Mouse (Mus musculus) midbrain, embryonic 12.5 days (tissue): Measurements from ENCODE around the gene Lamc2. TPM values are rescaled to one million over a fixed set of nuclear protein-coding genes. Genes with fewer than 3 reads are reported as not detected.

Source experiments
- ATAC-seq: fragments of 200-750 bp; cut with Nextera tagmentation; 2 replicates; pipeline ENCODE4 v1.8.0; 2017; ENCODE audit warnings: low read depth, moderate TSS enrichment, moderate library complexity; ENCODE audit not compliant: low FRiP score
- H3K27ac ChIP-seq: fragments of 300-500 bp; sonication (generic); replicated peaks from 2 replicates; pipeline ENCODE4 v1.5.1; 2016; ENCODE audit warnings: mild to moderate bottlenecking
- H3K27me3 ChIP-seq: fragments of 300-500 bp; sonication (generic); 2 replicates; pipeline ENCODE4 v1.6.1; 2016; ENCODE audit warnings: mild to moderate bottlenecking
- H3K36me3 ChIP-seq: fragments of 300-500 bp; sonication (generic); 2 replicates; pipeline ENCODE4 v1.6.1; 2016
- H3K4me1 ChIP-seq: fragments of 300-500 bp; sonication (generic); 2 replicates; pipeline ENCODE4 v1.6.1; 2016
- H3K4me2 ChIP-seq: fragments of 300-500 bp; sonication (generic); replicated peaks from 2 replicates; pipeline ENCODE4 v1.6.1; 2016; ENCODE audit warnings: mild to moderate bottlenecking, moderate library complexity
- H3K4me3 ChIP-seq: fragments of 300-500 bp; sonication (generic); 2 replicates; pipeline ENCODE4 v1.5.1; 2016; ENCODE audit warnings: mild to moderate bottlenecking
- H3K9ac ChIP-seq: fragments of 300-500 bp; sonication (generic); replicated peaks from 2 replicates; pipeline ENCODE4 v1.6.1; 2016; ENCODE audit warnings: mild to moderate bottlenecking, moderate library complexity
- H3K9me3 ChIP-seq: fragments of 300-500 bp; sonication (generic); 2 replicates; pipeline ENCODE4 v1.6.1; 2016; ENCODE audit warnings: mild to moderate bottlenecking
- WGBS: fragments of 180-500 bp; shearing (Covaris S2); methylation state at CpG from one replicate; pipeline ENCODE4 v1.1.7; 2016; 5-methylcytosine and 5-hydroxymethylcytosine counted together
- polyA plus RNA-seq: library from polyadenylated mRNA; unstranded; fragments of >200 nt; fragmentation: Nextera tagmentation; extraction: Ambion mirVana; gene quantifications from 2 replicates; pipeline ENCODE4 v1.2.1, GENCODE M21; 2016

Gene Lamc2
- polyA plus RNA-seq, 1 experiment from 2014 or later = 0.88 TPM

DNA sequence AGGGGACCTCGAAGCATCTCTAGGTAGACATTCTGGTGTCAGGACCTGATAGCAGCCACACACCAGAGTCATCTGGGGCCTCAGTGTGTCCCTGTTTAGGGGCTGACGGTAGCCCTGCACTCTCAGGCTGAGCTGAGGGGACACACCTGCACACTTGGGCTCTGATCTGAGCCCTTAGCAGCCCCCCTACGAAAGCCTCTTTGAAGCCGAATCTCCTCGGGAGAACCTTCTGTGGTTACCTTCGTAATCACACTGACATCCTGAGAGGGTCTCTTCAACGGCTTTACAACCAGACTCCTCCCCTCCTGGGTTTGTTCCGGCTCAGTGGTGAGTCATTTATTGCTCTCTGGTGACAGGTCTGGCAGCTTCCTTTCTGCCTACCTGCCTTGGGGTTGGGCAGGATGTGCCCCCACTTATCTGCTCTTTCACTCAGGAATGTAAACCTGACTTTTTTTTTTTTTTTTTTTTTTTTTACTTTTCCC, 45.5 kb downstream of the Lamc2 start:
- Histone ChIP-seq H3K27ac (no peak overlapping the region), H3K9ac (no peak overlapping the region), H3K4me1 (no peaks in the 10 kb centered on the region; the same call in 1 of the 2 replicates), H3K36me3 (no peaks in the 10 kb centered on the region), H3K4me3 (no peak overlapping the region), H3K9me3 (no peaks in the 10 kb centered on the region), H3K4me2 (no peak overlapping the region), H3K27me3 (no peaks in the 10 kb centered on the region)
- WGBS = 33% methylated on average over 8 of the region's 8 CpGs
- ATAC-seq = no peak

DNA sequence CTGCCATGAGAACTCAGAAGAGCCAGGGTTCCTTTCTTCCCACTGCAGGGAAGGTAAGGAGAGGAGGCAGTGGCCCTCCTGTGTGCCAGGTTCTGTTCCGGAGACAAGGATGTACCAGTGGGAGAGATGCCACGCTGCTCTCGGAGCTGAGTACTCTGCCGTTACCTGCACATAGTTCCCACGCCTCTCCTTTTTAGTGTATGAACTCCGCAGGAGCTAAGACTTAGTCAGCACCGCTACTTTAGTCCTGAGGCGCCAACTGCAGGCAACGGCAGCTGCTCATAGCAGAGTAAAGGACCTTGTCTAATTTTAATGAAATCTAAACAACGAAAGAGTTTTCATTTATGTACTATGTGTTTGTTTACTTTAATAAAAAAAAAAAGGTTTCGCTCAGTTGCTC, 46.0 kb downstream of the Lamc2 start:
- Histone ChIP-seq H3K4me3 (no peak overlapping the region), H3K36me3 (no peaks in the 10 kb centered on the region), H3K9ac (no peak overlapping the region), H3K27me3 (no peaks in the 10 kb centered on the region), H3K27ac (no peak overlapping the region), H3K4me1 (no peaks in the 10 kb centered on the region), H3K9me3 (no peaks in the 10 kb centered on the region), H3K4me2 (no peak overlapping the region)
- ATAC-seq = no peak
- 82% methylated on average over 11 of the region's 11 CpGs for WGBS

DNA sequence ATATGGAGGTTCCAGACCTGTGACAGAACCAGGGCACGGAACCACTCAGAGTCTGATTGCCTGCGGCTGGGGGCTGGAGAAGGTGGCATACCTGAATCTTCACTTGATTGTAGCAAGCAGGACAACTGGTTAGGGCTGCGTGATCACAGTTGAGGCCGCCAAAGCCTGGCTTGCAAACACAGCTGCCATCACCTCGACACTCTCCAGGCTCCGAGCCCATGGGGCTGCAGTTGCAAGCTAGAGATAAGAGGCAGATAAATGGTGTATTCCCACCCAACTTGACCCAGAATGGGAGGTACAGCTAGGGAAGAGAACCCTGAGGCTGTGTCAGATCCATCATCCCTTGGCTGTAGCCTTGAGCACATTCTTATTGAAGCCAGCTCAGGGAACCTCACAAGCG, 46.6 kb downstream of the Lamc2 start:
- Histone ChIP-seq H3K4me2 (no peak overlapping the region), H3K4me3 (no peak overlapping the region), H3K4me1 (peaks cover 2% of the 10 kb centered on the region; the same call in 1 of the 2 replicates), H3K9me3 (no peaks in the 10 kb centered on the region), H3K27ac (no peak overlapping the region), H3K9ac (no peak overlapping the region), H3K36me3 (no peaks in the 10 kb centered on the region), H3K27me3 (no peaks in the 10 kb centered on the region)
- WGBS = 90% methylated on average over 7 of the region's 7 CpGs
- no peak for ATAC-seq

DNA sequence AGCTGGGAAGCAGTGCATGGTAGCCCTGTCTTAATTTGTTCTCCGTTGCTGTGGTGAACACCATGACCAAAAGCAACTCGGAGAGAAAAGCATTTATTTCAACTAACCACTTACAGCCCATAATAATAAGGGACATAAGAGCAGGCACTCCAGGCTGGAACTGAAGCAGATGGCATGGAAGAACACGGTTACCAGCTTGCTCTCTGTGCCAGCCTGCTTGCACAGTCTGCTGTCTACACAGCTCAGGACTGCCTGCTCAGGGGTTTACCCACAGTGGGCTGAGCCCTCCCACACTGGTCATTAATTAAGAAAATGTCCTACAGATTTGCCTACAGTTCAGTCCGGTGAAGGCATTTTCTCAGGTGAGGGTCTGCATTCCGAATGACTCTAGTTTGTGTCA, 47.8 kb downstream of the Lamc2 start:
- no peak for ATAC-seq
- Histone ChIP-seq H3K4me3 (no peak overlapping the region), H3K27ac (no peak overlapping the region), H3K4me2 (no peak overlapping the region), H3K4me1 (peaks cover 11% of the 10 kb centered on the region), H3K9ac (no peak overlapping the region), H3K27me3 (peaks cover 5% of the 10 kb centered on the region; the same call in 1 of the 2 replicates), H3K9me3 (no peaks in the 10 kb centered on the region), H3K36me3 (no peaks in the 10 kb centered on the region)
- WGBS = 74% methylated on average over 5 of the region's 5 CpGs

DNA sequence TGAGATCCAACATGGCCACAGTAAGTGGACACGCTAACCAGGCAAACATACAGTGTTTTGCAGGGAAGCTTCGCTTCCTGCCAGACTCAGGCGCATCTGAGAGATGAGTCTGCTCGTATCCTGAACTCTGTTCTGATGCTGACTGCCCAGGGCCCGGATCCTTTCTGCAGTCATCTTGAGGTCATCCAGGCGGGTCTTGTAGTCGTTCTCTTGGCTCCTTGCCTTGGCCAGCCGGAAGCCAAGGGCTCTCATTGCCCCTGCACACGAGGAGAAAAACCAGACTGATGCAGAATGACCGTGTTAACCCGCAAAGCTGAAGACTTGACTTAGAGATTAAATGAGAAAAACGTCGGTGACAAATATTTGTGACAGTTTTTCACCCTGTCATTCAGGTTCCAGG, 49.6 kb downstream of the Lamc2 start:
- Histone ChIP-seq H3K27ac (no peak overlapping the region), H3K4me3 (no peak overlapping the region), H3K36me3 (no peaks in the 10 kb centered on the region), H3K9me3 (no peaks in the 10 kb centered on the region), H3K4me1 (peaks cover 11% of the 10 kb centered on the region), H3K27me3 (peaks cover 5% of the 10 kb centered on the region; the same call in 1 of the 2 replicates), H3K4me2 (no peak overlapping the region), H3K9ac (no peak overlapping the region)
- 89% methylated on average over 13 of the region's 13 CpGs for WGBS
- ATAC-seq = no peak

DNA sequence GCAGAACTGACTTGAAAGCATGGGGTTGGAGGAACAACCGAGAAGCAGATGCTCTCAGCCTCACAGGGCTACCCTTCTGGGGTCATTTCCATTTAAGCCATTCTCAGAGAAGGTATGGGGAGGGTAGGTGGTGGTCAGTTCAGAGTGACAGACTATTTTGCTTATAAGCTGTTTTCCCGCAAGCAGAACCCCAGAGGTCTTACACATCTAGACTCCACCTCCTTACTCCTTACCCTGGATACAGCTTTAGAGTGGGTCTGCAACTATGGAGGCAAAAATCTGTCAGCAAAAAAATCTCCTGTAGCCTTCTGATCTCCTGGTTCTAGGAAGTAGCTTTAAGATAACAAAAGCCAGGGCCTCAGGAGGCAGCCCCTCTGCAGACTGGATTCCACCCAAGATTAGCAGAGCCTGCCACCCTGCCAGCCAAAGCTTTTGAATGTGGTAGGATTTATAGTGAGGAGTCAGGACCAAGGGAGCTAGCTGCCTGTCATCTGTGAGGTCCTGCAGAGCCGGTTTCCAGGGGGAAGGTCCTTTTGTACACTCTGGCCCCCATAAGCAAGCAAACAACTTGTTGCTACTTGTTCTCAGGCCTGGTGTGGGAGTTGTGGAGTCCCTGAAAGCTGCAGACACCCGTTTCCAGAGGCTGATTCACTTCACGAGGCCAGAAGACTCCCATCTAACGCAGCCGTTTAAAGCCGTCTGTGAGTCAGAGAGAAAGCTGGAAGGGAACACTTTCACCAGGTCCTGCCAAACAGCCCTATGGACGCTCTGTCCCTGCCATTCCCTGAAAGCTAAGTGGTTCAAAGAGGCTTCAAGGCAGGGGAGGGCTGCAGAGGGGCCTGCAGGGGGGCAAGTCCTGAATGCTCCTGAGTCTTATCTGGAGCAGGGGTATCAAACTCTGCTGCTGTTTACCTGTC, 52.1 kb downstream of the Lamc2 start:
- Histone ChIP-seq H3K27ac (peak overlapping the region; percentile 49; the same call in 1 of the 2 replicates), H3K4me2 (no peak overlapping the region), H3K4me1 (peaks cover 11% of the 10 kb centered on the region), H3K36me3 (no peaks in the 10 kb centered on the region), H3K9ac (no peak overlapping the region), H3K4me3 (no peak overlapping the region), H3K27me3 (peaks cover 9% of the 10 kb centered on the region; the same call in 1 of the 2 replicates), H3K9me3 (no peaks in the 10 kb centered on the region)
- ATAC-seq = no peak
- 15% methylated on average over 9 of the region's 9 CpGs for WGBS

DNA sequence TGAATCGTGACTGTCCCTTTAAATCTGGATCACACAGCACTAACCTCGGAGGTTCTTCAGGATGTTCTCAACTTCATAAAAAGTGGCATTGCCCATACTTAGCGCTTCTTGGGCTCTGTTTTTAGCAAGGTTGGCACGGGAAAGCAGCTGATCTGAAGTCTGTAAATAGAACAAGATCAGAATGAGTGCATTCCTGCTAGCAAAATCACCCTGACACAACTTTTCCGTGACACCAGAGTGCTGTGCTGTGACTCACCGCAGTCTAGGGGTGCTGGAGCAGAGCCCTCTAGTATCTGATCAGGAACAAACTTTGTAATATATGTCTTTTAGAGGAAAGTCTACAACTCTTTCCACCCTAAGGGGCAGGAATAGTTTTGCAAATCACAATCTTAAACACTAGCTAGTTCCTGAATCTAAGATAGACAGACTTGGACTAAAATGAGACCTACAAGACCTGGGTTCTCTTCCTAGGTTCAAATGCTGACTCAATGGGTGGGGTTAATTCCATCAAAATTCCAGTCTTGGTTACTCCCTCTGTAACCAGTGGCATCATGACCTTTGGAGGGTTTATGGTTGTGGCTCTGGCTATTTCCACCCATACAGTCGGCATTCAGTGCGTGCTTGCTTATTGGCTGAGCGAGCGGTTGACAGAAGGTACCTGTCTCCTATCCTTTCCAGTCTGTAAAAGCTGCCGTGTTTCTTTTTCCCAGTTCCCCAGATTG, 56.1 kb downstream of the Lamc2 start:
- ATAC-seq = no peak
- Histone ChIP-seq H3K27me3 (peaks cover 9% of the 10 kb centered on the region; the same call in 1 of the 2 replicates), H3K4me1 (peaks cover 11% of the 10 kb centered on the region), H3K36me3 (no peaks in the 10 kb centered on the region), H3K4me3 (no peak overlapping the region), H3K27ac (no peak overlapping the region), H3K4me2 (no peak overlapping the region), H3K9ac (no peak overlapping the region), H3K9me3 (no peaks in the 10 kb centered on the region)
- WGBS = 90% methylated on average over 11 of the region's 11 CpGs

DNA sequence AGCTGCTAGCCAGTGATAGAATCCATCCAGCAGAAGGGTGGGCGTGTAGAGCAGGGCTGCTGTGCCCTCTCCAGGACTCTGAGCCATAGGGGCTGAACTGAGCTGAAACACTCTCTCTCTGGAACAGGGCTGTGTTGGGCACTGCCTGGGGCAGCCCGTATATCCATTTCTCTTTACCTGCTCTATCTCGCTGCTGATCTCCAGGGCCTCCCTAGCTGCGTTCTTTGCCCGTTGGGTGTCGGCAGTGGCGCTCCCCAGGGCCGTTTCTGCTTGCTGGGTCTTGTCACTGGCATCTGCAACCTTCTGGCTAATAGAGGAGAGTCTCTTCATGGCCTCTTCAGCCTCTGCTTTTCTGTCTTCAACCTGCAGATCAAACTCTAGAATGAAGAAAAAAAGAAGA, 57.5 kb downstream of the Lamc2 start:
- 0 out of 2 replicates have a peak, but pooled peaks cover under 1% of the 10 kb centered on the region for H3K4me1 ChIP-seq
- H3K36me3 ChIP-seq = no peaks in the 10 kb centered on the region
- no peak overlapping the region for H3K4me3 ChIP-seq
- no peaks in the 10 kb centered on the region for H3K9me3 ChIP-seq
- no peak for ATAC-seq
- H3K27me3 ChIP-seq = 0 out of 2 replicates have a peak, but pooled peaks cover 4% of the 10 kb centered on the region
- no peak overlapping the region for H3K27ac ChIP-seq
- H3K4me2 ChIP-seq = no peak overlapping the region
- H3K9ac ChIP-seq = no peak overlapping the region
- WGBS = 75% methylated on average over 8 of the region's 8 CpGs

DNA sequence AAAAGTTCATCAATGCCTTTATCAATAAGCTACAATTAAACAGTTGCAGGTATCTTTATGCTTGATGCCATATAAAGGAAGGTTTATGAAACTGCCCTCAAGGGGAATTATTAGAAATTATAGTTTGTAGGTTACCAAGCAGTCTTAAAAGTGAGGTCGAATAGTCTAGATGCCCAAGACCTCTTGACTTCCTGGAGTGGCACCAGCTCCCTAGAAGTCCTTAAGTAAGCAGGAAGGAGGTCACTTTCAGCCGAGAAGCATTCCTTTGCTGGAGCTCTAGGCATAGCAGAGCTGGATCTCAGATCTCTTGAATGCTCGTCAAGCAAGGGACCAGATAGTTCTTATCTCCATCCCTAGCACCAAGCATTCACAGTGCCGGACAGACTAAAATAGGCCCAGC, 58.6 kb downstream of the Lamc2 start:
- no peak overlapping the region for H3K9ac ChIP-seq
- ATAC-seq = no peak

DNA sequence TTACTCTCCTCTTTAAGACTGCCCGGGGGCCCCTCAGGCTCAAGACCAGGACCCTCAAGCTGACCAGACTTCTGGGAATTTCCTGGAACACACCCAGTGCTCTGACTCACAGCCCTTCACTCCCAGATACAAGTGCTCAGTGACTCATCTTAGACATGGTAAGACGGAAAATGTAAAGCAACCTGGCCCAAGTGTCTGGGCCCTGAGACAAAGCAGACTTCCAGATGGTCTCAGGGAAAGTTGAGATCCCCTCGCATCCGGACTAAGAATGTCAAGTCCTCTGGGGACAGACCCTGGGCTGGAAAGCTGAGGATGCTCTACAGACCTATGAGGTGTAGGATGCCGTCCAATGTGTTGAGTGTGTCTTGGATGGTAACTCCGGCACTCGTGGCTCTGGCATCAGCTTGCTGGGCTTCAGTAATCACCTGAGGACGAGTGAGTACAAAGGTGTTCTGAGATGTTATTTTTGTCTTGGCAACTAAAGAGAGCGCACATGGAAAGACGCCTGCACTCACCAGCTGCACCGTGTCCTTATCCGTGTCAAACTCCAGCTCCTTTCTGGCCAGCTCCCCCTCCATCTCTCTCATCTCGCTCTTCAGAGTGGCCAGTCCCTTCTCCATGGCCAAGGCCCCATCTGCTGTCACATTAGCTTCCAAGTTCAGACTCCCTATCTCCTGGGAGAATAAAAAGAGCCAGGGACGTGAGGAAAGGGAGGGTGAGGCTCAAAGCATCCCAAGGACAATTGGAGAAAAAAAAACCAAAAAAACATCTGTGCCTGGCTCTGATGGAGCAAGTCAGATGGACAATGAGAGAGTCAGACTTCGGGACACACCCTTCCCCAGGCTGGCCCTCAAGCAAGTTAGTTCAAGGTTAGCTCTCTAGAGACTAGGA, 59.5 kb downstream of the Lamc2 start:
- Histone ChIP-seq H3K4me3 (no peak overlapping the region), H3K4me1 (no peaks in the 10 kb centered on the region), H3K27ac (no peak overlapping the region), H3K36me3 (no peaks in the 10 kb centered on the region), H3K9ac (no peak overlapping the region), H3K9me3 (no peaks in the 10 kb centered on the region), H3K27me3 (0 out of 2 replicates have a peak, but pooled peaks cover 4% of the 10 kb centered on the region), H3K4me2 (no peak overlapping the region)
- 89% methylated on average over 15 of the region's 15 CpGs for WGBS
- ATAC-seq = no peak

More for the DNA sequence above, 58.6 kb downstream of the Lamc2 start:
- H3K4me3 ChIP-seq = no peak overlapping the region
- H3K27ac ChIP-seq = no peak overlapping the region
- 84% methylated on average over 4 of the region's 4 CpGs for WGBS
- no peak overlapping the region for H3K4me2 ChIP-seq
- H3K27me3 ChIP-seq = 0 out of 2 replicates have a peak, but pooled peaks cover 4% of the 10 kb centered on the region
- no peaks in the 10 kb centered on the region for H3K36me3 ChIP-seq
- H3K9me3 ChIP-seq = no peaks in the 10 kb centered on the region
- no peaks in the 10 kb centered on the region for H3K4me1 ChIP-seq
